Mouse (Mus musculus) embryonic fibroblast, embryonic 13.5 days (primary cell): ENCODE data around the gene Tbx6. TPM values are rescaled to one million over a fixed set of nuclear protein-coding genes. Genes with fewer than 3 reads are reported as not detected.

ENCODE experiments used
- H3K27ac ChIP-seq: 2 replicates; pipeline ENCODE4 v1.5.1; 2012; ENCODE audit warnings: low read length, control low read depth, inconsistent platforms; ENCODE audit not compliant: insufficient read depth
- H3K4me1 ChIP-seq: 2 replicates; pipeline ENCODE4 v1.6.1; 2011; ENCODE audit warnings: low read length; ENCODE audit not compliant: control insufficient read depth, insufficient read depth
- H3K4me3 ChIP-seq: 2 replicates; pipeline ENCODE4 v1.5.1; 2011; ENCODE audit warnings: mild to moderate bottlenecking, control low read depth, low read length; ENCODE audit not compliant: insufficient read depth
- CTCF ChIP-seq: IDR thresholded peaks from 2 replicates; pipeline ENCODE4 v1.5.1; 2011; ENCODE audit warnings: mild to moderate bottlenecking, control low read depth, low read length, moderate library complexity, borderline replicate concordance; ENCODE audit not compliant: insufficient read depth
- POLR2A ChIP-seq: IDR thresholded peaks from 2 replicates; pipeline ENCODE4 v1.6.1; 2011; ENCODE audit warnings: low read depth, mild to moderate bottlenecking, control low read depth, low read length, moderate library complexity
- polyA plus RNA-seq: library from polyadenylated mRNA; stranded (reverse); fragments of >200 nt; gene quantifications from 2 replicates; pipeline ENCODE4 v1.2.4, GENCODE M21; 2011; ENCODE audit warnings: low read depth; ENCODE audit not compliant: missing spikeins, insufficient read length

Tbx6 gene
- polyA plus RNA-seq, 1 experiment, result 0.49 TPM

DNA sequence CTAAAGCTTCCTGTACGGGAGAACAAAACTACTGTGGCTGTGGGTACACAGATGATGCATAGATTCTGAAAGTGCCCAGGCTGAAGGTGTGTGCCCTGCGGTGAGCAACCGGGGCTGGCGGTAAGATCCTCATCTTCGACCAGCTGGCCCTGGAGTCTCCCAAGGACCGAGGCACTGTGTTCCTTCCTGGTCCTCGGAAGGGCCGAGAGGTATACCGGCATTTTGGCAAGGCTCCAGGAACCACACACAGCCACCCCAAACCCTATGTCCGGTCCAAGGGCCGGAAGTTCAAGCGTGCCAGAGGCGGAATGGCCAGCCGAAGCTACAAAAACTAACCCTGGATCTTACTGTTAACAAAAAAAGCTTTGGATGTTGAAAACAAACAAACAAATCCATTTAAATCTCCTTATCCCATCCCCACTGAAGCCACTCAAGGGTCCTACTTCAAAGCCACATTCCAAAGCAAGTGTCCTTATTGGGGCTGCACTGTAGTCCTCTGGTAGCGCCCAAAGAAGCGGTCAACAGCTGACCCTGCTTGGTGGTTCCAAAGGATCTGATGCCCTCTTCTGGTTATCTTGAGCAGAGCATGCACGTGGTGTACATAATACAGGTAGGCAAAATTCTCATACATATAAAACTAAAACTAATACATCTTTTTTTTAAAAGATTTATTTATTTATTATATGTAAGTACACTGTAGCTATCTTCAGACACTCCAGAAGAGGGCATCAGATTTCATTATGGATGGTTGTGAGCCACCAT is 31.5 kb upstream of the Tbx6 start:
- H3K4me3 ChIP-seq, result no peak overlapping the region
- H3K27ac ChIP-seq, result no peak overlapping the region
- no peaks in the 10 kb centered on the region for H3K4me1 ChIP-seq
- no peak for TF ChIP-seq CTCF
- TF ChIP-seq POLR2A, result no peak

DNA sequence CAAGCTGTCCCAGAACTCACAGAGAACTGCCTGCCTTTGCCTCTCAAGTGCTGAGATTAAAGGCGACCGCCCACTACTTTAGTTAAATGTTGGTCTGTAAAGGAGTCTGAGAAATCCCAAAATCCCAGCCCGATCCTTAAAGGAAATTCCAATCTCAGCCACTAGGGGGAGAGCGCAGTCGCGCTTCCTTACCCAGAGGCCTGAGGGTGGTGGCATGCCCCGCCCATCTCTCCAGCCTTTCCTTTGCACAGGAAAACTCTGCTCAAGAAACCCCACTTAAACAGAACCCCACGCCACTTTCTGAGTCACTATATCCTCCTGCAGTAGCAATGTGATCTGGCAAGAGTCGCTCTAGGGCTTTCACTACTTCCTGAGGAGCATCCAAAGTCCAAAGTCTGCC is 26.4 kb upstream of the Tbx6 start:
- TF ChIP-seq POLR2A, result no peak
- TF ChIP-seq CTCF, result peak; percentile 57; the same call in 1 of the 2 replicates
- Histone ChIP-seq H3K4me1 (no peaks in the 10 kb centered on the region), H3K4me3 (no peak overlapping the region), H3K27ac (no peak overlapping the region)

DNA sequence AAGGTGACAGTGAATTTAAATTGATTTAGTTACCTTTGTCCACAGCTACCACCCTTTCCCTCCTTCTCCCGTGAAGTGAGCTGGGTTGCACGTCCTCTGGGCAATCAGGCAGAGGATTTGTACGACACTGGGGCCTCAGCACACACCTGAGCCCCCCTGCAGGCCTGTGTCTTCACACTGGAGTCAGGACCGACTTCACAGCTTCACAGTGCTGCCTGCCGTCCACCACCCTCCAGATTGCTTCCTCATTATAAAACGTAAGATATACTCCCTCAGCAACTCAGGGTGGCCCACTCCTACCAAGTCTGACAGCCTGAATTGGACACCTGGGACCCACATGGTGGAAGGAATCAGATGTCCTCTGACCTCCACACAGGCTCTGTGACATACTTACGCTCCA is 22.7 kb upstream of the Tbx6 start:
- Histone ChIP-seq H3K4me3 (no peak overlapping the region), H3K27ac (no peak overlapping the region), H3K4me1 (peaks cover 3% of the 10 kb centered on the region; the same call in 1 of the 2 replicates)
- TF ChIP-seq POLR2A (no peak), CTCF (no peak)

DNA sequence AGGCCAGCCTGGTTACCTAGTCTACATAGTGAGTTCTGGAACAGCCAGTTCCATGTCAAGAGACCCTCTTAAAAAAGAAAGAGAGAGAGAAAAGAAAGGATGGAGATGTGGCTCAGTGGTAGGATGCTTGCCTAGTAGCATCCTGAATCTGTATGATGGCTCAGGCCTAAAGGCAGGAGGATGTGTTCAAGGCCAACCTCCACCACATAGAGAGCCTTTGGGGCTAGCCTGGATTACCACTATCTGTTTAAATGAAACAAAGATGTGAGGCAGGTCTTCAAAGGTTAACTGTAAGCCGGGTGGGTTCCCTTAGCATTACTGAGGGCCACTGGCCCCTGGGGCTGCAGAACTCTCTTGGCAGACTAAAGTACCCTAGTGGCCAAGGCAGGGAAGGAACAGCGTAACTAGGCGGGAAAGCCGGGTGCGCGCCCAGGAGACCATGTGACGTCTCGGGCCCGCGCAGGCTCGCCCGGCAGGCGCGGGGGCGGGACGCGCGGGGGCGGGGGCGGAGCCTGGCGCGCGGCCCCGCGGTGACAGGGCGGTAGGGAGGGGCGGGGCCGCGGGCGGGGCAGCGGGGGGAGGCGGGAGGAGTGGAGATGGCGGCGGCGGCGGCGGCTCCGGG is 22.1 kb upstream of the Tbx6 start, which contains the start of gene Mapk3:
Gene Mapk3, plus strand, starts transcription at position 552 of the 622 bp plus-strand sequence.
- Histone ChIP-seq H3K4me1 (peaks cover 3% of the 10 kb centered on the region; the same call in 1 of the 2 replicates), H3K4me3 (peak within 1 kb of the TSS; percentile 88), H3K27ac (peak within 1 kb of the TSS; percentile 38)
- TF ChIP-seq POLR2A (no peak; the same call in 1 of the 2 replicates), CTCF (peak; percentile 67; the same call in 1 of the 2 replicates)

DNA sequence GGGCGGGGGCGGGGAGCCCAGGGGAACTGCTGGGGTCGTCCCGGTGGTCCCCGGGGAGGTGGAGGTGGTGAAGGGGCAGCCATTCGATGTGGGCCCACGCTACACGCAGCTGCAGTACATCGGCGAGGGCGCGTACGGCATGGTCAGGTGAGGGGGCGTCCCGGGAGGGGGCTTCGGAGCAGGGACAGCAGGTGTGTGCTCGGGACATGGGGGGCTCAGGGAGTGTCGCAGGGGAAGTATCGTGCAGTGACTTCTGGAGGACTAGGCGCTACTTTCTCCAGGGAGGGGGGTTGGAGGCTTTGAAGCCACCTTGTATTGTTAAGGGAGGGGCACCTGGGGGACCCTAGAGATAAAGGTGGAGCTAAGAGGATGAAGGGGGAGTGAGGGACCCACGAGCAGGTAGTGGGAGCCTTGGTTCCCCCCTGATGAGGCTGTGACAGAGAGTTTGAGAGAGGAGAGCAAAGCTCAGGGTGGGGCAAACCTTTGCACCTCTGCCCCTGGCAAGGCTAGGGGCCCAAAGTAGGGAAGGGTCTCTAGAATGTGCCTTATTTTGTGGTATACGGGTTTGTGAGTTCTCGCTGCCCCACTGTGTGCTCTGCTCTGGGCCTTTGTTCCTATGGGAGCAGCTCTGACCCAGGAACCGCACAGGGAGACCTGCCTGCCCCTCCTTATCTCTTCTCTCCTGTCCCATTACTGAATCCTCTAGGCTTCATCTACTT is 21.5 kb upstream of the Tbx6 start:
- Histone ChIP-seq H3K4me1 (peaks cover 3% of the 10 kb centered on the region; the same call in 1 of the 2 replicates), H3K4me3 (peak overlapping the region; percentile 88), H3K27ac (peak overlapping the region; percentile 38)
- TF ChIP-seq CTCF (no peak), POLR2A (peak; percentile 45; the same call in 1 of the 2 replicates)

DNA sequence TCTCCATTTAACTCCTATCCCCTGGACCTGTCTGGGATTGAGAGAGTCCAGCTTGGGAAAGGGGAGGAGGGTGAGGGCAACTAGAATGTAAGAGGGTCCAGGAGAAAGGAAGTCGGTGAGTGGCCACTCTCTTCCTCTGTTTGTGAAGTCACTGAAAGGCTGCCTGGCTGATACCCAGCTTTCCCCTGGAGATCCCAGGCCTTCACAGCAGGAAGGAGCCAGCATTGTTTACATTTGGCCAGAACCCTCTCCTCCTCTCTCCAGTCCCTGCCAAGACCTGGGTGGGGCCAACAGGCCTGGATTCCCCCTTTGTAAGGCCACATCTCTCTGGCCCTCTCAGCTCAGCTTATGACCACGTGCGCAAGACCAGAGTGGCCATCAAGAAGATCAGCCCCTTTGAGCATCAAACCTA is 20.9 kb upstream of the Tbx6 start:
- Histone ChIP-seq H3K27ac (peak overlapping the region; percentile 38), H3K4me3 (peak overlapping the region; percentile 88), H3K4me1 (peaks cover 3% of the 10 kb centered on the region; the same call in 1 of the 2 replicates)
- TF ChIP-seq CTCF, result no peak
- TF ChIP-seq POLR2A, result peak; percentile 49

DNA sequence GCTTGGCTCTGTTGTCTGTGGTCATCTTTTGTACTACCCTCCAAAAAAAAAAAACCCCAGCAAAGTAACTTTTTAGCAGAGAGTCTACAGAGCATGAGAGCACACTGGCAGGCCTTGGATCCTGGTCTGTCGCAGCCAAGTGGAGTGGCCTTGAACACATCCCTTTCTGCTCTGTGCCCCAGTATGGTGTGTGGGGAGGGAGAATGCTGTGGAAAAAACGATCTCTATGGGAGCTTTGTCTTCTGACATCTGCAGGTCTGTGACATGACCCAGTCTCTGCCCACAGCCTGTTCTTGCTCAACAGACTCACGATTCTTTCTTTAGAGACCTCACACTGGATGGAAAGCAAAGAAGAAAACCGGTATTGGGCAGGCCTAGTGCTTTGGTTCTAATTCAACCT is 20.3 kb upstream of the Tbx6 start:
- no peak for TF ChIP-seq POLR2A
- no peak for TF ChIP-seq CTCF
- no peak overlapping the region for H3K4me3 ChIP-seq
- H3K27ac ChIP-seq, result no peak overlapping the region
- H3K4me1 ChIP-seq, result peaks cover 3% of the 10 kb centered on the region; the same call in 1 of the 2 replicates

DNA sequence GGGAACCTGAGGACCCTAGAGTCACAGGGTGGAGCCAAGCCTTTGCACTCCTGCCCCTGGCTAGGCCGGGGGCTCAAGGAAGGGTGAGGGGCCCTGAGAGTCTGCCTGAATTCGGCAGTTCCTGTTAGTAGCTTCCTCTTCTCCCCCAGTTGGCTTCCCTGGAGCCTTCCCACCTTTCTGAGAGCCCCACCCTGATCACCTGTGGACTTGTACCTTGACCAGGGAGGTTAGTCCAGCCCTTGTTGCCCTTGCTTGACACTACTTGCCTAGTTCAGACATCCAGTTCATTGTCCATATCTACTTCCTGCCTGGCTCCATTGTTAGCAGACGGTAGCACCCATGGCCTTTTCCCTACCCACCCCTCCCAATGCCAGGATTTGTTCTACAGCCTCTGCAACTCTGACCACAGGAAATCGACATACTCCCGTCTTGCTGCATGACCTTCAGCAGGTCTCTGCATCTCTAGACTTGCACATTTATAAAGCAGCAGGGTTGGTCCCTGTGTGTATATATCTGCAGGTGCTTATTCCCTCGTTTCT is 19.7 kb upstream of the Tbx6 start:
- H3K27ac ChIP-seq, result no peak overlapping the region

DNA sequence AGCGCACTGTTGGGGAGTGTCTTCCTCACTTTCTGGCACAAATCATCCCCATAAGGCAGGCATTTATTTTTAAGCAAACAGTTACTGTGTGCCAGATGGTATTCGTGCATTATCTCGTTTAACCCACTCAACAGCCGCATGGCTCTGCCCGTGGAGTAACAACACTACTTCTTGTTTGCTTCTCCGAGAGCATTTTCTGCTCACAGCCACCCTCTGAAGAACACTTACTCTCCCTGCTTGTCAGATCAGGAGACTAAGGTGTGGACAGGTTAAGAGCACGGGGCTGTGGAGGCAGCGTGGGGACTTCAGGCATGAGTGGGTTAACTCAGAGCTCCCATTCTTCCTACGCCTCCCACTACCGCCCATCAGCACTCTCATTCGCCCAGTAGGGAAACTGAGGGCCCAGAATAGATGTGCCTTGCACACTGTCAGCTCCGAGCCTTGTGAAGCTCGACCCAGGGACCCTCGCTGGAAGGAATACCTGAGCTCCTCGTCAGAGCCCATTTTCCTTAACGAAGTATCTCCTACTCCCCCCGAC is 18.7 kb upstream of the Tbx6 start:
- no peak overlapping the region for H3K4me3 ChIP-seq
- peaks cover 3% of the 10 kb centered on the region; the same call in 1 of the 2 replicates for H3K4me1 ChIP-seq
- no peak overlapping the region for H3K27ac ChIP-seq
- TF ChIP-seq POLR2A (no peak), CTCF (no peak)

More for the DNA sequence above, 19.7 kb upstream of the Tbx6 start:
- TF ChIP-seq CTCF, result no peak
- peaks cover 3% of the 10 kb centered on the region; the same call in 1 of the 2 replicates for H3K4me1 ChIP-seq
- no peak overlapping the region for H3K4me3 ChIP-seq
